Mouse (Mus musculus) activated CD4-positive, CD25-positive, alpha-beta regulatory T cell, adult 4 months (primary cell): ENCODE data around the gene Gm20388. TPM values are rescaled to one million over a fixed set of nuclear protein-coding genes. Genes with fewer than 3 reads are reported as not detected.
"Not testable (repeated sequence)": the region's sequence is repeated elsewhere in the genome, so short reads cannot be mapped to it uniquely, and the experiment has no call there.

Experiments used
- ATAC-seq: one replicate; pipeline ENCODE4 v1.8.0; 2017
- polyA plus RNA-seq, 2 experiments: library from polyadenylated mRNA; unstranded; fragments of 100-300 nt; shearing (Covaris generic); gene quantifications; one replicate each; pipeline ENCODE4 v1.2.1; 2017

Gene Gm20388
- polyA plus RNA-seq, 2 experiments from 2014 or later, result 9.9 to 12.3 TPM

- ATAC-seq, result no peak
These were observed 437.2 kb downstream of the Gm20388 start for GRCm38 (mm10) chr8:120347734-120348341.

- ATAC-seq, result no peak
These were observed 438.3 kb downstream of the Gm20388 start for GRCm38 (mm10) chr8:120348922-120349321.

- ATAC-seq, result no peak
These were observed 440.9 kb downstream of the Gm20388 start for GRCm38 (mm10) chr8:120351332-120352071.

- no peak for ATAC-seq
These were observed 441.5 kb downstream of the Gm20388 start for GRCm38 (mm10) chr8:120352096-120352495.

DNA sequence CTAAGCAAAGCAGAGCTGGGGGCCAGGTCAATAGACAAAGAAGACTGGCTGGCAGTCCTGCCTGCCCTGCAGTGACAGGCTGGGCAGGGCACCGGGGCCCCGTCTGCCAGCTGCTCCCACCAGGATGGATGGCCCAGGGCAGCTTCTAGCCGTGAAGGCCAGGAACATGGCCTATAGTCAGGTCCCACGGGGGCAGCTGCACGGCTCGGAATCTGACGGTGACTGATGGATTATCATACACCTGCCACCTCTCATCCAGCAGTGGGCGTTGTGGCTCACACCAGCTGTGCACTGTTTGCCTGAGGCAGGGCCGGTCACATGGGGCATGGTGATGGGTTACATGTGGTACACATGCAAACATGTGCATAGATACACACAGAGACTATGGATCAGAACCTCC is 445.4 kb downstream of the Gm20388 start:
- no peak for ATAC-seq

DNA sequence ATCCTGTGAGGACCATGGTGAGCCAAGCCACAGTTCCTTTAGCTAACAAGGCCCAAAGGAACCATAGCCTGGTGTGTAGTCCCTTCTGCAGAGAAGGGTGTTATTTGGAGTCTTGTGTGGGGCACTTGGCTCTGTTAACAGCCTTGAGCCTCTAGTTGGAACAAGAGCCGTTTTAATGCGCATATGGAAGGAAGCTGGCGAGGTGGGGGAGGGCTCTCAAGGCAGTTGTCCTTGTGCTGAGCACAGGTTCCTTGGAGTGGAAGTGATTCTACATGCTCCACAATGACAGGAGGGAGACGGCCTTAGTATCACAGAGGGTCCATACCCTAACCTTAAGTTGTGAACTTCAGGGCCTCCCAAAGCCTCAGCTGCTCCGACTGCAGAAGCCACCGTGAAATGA is 446.9 kb downstream of the Gm20388 start:
- no peak for ATAC-seq

GRCm38 (mm10) chr8:120361301-120361700 is 450.7 kb downstream of the Gm20388 start:
- no peak for ATAC-seq

DNA sequence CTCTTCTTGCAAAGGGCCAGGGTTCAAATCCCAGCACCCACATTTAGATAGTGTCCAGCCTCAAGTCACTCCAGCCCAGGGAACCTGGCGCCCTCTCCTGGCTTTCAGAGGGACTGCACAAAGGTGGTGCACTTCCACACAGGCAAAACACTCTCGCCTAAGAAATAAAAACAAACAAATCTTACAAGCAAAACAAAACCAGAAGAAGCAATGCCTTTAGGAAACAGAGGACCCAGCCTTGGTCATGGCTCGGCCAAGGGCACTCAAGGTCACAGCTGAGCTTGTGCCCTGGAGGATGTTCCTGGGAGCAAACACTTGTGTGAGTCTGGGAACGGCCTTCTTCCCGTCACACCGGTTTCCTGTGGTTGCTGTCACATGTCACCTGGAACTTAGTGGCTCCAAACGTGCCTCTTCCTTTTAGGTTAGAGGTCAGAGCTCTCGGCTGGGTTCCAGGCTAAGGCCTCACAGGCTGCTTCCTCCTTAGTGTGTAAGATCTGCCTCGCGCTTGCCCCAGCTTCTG is 453.0 kb downstream of the Gm20388 start:
- ATAC-seq, result no peak

GRCm38 (mm10) chr8:120364093-120364725 is 453.6 kb downstream of the Gm20388 start:
- peak; percentile 8 for ATAC-seq

GRCm38 (mm10) chr8:120366840-120367239 is 456.2 kb downstream of the Gm20388 start:
- ATAC-seq, result no peak

GRCm38 (mm10) chr8:120368191-120368590 is 457.6 kb downstream of the Gm20388 start:
- not testable (repeated sequence) for ATAC-seq

DNA sequence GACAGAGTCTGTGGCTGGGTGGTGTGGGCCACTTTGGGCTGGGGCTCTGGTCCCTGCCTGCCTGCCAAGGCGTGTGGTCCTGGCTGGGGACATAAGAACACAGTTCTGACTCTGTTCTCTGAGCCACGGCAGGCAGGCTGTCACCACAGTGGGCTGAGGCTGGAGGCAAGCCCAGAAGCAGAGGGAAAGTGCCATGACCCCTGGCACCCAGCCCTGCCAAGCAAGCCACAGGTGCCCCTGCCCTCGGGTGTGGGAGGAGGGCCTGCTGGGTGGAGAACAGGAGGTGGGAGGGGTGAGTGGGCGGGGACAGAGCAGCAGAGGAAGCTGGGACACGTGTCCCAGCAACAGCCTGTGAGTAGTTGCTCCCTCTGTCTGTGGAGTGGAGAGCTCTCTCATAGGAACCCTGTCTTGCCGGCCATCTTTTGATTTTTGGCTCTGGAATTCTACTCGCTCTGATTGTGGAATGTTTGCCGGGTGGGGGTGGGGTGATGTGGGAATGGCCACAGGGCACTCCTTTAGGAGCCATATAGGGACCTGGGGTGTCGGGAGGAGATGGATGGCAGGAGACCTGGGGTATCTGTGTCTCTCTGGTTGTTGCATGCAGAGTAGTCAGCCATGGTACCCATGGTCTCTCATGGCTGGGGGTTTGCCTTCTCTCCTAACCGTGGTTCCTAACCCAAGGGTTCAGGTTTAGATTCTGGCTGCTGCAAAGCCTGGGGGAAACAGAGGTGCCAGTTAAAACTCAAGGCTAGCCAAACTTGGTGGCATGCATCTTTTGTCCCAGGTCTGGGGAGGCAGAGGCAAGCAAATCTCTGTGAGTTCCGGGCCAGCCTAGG is 458.4 kb downstream of the Gm20388 start:
- peak; percentile 94 for ATAC-seq

DNA sequence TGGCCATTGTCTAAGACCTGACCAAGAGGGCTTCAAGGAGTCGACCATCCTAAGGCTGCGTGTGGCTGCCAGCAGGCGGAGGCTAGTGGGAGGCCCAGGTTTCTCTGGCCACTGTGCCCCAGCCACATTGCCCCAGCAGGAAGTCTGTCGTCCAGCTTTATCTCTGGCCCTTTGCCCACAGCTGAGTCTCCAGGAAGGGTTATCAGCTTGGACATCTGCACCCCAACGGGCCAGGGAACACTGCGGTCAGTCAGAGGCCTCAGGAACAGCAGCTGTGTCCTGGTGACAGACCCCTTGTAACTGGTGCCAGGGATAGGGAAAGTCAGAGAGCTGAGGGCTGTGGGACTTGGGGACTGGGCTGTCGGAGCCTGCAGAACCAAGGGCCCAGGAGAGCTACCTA is 459.3 kb downstream of the Gm20388 start:
- ATAC-seq, result no peak

GRCm38 (mm10) chr8:120370461-120370860 is 459.8 kb downstream of the Gm20388 start:
- no peak for ATAC-seq

DNA sequence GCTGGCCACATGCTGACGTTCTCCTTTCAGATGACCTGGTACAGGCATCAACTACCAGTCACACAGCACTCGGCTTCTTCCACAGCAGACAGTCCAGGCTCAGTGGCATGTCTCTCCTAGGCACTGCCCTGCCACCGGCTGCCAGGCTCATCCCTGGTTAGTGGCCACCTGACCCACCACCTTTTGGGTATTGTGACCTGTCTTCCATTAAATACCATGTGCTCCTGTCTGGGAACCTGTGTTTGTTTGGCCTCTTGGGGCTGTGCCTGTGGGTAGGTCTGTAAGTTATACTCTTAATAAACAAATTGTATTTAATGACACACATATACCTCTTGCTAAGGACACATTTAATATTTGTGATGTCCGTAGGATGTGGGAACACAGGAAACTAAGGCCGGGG is 460.5 kb downstream of the Gm20388 start:
- no peak for ATAC-seq

- ATAC-seq, result no peak
These were observed 461.2 kb downstream of the Gm20388 start for GRCm38 (mm10) chr8:120371725-120372457.

DNA sequence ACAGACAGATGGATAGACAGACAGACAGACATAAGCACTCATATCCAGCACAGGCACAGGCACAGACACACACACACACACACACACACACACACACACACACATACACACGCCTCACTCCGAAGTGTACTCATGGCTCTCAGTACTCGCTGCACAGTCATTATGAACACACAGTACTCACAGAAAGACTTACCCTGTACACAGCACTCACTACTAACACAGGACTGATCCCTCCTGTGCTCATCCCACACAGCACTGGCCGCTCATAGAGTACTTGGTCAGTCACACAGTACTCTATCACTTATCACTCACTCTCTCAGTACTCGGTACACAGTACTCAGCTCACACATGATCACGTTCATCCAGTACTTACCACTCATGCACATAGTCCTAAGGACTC is 462.0 kb downstream of the Gm20388 start:
- no peak for ATAC-seq

DNA sequence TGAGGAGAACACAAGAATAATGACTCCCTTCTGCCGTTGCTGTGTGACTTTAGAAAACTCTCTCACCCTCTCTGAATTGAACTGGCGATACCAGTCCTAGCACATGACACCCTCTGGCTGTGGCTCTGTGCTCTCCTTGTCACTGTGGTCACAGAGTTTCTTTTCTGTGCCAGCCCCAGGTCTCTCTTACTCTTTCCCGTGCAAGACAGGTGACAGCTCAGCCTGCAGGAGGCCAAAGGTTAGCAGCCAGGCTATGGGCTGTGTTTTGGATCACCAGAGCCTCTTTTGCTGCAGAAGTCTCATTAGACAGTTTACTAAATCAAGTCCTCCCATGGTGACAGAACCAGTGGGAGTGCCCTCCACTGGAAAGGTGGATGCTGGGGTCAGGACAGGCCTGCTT is 463.0 kb downstream of the Gm20388 start:
- ATAC-seq, result no peak

DNA sequence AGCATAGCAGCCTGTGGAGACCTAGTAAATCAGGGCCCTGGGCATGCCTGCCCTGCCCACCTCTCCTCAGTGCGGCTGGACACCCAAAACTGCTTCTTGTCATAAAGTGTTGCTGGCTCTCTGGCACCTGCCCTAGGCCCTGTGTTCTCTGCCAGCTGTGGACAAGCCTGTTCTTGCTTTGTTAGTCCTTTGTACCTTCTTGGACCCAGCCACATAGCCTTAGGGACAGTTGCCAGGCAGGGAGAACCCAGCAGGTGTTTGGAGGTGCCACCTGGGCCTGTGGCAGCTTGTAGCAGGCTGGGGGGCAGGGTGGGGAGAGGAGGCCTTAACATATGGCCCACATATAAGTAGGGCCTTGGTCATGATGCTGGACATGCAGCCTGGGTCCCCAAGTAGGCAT is 463.4 kb downstream of the Gm20388 start:
- no peak for ATAC-seq

- no peak for ATAC-seq
These were observed 463.9 kb downstream of the Gm20388 start for GRCm38 (mm10) chr8:120374514-120374913.

DNA sequence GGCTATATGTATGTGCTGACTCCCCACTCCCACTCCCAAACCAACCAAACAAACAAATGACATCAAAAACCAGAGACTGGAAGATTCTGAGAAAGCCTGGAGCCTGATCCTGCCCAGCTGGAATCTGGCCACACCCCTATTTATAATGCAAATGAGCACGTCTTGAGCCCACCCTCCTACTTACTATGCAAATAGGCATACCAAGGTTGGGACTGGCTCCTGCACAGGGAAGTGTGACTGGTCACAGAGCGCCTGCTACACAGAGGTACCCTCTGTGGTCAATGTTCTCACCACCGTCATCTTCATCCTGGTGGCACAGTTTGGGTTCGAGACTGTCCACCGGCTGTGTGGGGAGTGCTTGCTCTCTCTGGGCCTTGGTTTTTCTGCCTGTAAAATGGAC is 464.5 kb downstream of the Gm20388 start:
- ATAC-seq, result no peak

DNA sequence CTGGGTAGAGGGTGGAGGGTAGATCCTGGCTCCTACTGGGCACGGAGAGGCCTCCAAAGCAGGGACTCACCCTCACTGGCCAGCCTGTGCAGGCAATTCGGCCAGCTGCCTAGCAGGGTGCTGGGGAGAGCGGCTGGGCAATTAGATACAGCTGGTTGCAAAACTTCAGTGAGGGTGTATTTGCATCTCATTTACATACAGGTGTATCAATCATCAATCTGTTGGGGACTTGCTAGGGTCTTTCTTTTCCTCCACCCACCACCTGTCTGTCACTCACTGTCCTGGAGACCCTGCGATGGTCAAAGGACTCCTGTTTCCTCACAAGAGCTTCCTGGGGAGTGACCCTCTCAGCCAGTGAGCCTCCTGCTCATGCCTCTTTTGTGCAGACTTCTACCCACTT is 465.6 kb downstream of the Gm20388 start:
- no peak for ATAC-seq
